Mouse (Mus musculus): Measurements from ENCODE around the gene Atl3. TPM values are rescaled to one million over a fixed set of nuclear protein-coding genes. Genes with fewer than 3 reads are reported as not detected.
"Not testable (repeated sequence)": the region's sequence is repeated elsewhere in the genome, so short reads cannot be mapped to it uniquely, and the experiment has no call there.

Atl3 gene
- total RNA-seq, 2 experiments from 2014 or later, result 38.6 to 43.5 TPM

DNA sequence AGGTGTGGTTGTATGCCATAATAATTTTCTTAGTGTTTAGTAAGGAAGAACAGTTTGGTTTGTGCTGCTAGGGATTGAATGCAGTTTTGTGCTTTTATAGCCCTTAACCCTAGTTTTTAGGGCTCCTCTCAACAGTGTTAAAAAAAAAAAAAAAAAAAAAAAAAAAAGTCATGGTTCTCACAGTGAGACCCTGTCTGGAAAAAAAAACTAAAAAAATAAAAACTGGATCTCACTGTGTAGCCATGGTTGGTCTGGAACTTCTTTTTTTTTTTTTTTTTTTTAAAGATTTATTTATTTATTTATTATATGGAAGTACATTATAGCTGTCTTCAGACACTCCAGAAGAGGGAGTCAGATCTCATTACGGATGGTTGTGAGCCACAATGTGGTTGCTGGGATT, 2.2 kb downstream of the Atl3 start:
- DNase-seq (ENCODE audit: low spot score in 2 of 2), result not testable (repeated sequence)

DNA sequence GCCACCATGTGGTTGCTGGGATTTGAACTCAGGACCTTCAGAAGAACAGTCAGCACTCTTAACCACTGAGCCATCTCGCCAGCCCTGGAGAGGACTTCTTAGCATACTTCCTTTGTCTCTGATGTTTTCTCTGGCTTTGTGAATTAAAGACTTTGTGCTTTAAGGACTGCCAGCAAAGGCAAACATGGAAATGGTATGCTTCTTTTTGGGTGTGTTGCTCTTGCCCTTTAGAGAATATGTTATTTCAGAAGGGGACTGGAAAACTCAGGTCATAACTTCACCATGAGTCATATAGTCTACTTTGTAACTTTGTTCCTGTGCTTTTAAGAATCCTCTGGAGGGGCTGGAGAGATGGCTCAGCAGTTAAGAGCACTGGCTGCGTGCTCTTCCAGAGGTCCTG, 5.0 kb downstream of the Atl3 start:
- no peak for DNase-seq (ENCODE audit: low spot score in 2 of 2)

DNA sequence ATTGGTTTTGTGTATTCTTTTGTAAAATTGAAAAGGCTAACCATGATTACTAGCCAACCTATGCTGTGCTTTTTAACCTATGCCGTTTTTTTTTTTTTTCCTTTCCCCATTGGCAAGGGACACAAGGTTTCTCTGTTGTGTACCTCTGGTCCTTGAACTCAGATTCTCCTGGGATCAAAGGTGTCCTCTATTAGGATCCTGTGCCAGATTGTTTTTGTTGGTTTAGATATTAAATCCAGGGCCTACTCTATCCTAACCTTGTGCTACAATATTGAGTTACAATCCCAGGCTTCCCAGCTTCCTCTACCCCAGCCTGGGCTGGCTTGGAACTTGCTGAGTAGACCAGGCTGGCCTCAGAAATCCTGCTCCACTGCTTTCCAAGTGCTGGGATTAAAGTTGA, 6.9 kb downstream of the Atl3 start:
- DNase-seq (ENCODE audit: low spot score in 2 of 2), result no peak

DNA sequence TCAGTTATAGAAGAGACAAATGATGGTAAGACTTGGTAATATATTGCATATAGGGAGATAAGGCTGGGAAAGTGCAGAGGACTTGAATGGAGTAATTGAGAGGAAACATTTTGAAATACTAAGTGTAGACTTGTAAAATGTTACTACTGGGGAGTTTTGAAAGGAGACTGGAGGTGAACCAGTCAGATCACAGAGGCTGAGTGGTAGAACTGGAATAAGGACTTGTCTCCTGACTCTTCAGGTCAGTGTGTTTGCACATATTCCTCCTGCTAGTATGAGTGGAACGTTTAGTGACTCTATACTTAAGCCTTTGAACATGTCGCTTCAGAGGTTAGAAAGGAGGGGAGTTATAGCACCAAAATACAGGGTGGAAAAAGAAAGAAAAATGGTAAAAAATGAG, 8.6 kb downstream of the Atl3 start:
- no peak for DNase-seq (ENCODE audit: low spot score in 2 of 2)

DNA sequence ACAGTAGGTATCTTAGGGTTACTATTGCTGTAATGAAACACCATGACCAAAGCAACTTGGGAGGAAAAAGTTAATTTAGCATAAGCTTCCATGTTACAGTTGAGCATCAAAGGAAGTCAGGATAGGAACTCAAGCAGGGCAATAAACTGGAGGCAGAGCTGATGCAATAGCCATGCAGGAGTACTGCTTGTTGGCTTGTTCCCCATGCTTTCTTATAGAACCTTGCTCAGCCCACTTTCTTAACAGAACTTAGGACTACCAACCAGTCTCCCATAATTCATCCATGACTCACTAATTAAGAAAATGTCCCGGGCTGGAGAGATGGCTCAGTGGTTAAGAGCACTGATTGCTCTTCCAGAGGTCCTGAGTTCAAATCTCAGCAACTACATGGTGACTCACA, 12.5 kb downstream of the Atl3 start:
- DNase-seq (ENCODE audit: low spot score in 2 of 2), result no peak

DNA sequence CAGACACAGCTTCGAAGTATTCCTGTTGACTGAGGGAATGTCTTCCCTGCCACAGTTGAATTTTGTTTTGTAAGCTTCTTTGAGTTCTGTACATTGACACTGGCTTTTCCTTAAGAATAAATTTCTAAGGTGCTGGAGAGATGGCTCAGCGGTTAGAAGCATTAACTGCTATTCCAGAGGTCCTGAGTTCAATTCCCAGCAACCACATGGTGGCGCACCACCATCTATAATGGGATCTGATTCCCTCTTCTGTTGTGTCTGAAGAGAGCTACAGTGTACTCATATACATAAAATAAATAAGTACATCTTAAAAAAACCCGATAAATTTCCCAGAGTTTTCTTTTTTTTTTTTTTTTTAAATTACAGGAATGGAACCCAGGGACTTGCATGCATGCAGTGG, 14.2 kb downstream of the Atl3 start:
- no peak for DNase-seq (ENCODE audit: low spot score in 2 of 2)

DNA sequence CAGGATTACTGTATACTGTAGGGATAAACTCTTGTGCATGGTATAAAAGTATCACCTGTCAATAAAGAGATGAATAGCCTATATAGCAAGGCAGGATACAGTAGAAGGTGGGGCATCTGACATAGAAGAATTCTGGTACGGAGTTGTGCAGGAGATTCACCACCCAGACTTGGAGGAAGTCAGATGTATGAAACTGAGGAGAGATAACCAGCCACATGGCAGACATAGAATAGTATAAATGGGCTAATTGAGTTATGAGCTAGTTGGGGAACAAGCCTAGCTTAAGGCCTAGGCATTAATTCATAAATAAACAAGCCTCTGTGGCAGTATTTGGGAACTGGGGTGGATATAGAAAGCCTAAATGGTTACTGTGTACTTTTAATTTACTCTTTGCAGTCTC, 22.6 kb downstream of the Atl3 start:
- no peak for DNase-seq (ENCODE audit: low spot score in 2 of 2)

DNA sequence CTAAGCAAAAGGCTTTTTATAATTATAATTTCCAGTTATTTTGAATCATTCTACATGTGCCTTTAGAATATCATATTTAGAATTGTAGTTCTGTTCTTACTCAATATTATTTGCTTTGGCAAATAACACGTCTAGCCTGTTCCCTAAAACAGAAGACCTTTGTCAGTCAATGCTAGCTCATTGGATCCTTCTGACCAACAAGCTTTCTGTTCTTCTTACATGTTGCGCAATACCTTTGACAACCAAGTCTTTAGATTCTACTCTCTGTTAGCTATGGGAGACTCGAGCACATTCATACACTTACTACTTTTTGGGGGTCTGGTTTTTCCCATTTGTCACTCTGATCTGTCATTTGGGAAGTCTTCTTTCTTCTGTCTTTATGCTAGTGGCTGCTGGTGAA, 27.8 kb downstream of the Atl3 start:
- no peak for DNase-seq (ENCODE audit: low spot score in 2 of 2)

DNA sequence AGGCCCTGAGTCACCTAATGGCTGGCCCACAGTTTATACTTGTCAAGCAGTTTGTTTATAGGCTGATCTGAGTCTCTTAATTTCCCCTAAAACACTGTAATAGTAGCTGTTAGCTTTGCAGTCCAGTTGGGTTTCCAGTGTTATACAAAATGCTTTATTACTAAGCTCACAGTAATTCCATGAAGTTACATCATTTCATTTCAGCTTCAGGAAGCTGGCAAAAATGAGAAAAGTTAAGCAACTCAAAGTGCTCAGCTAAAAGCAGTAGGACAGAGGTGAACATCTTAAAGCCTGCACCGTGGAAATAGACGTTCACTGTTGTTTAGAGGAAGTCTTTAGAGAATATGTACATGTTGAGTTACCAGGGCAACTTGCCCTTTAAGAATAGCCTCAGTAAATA, 29.0 kb downstream of the Atl3 start:
- no peak for DNase-seq (ENCODE audit: low spot score in 2 of 2)

DNA sequence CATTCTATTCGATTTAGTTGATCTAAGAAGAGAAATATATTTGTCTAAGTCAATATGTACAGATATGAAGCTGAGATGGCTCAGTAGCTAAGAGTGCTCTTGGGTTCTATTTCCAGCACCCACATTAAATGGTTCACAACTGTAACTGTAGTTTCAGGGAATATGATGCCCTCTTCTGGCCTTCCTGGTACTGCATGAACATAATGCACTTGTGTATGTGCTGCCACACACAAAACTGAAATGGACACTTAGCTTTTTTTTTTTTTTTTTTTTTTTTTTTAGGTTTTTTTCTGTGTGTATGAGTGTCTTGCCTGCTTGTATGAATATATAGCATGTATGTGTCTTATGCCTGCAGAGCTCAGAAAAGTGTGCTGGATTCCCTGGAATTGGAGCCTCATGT, 29.5 kb downstream of the Atl3 start:
- no peak for DNase-seq (ENCODE audit: low spot score in 2 of 2)

DNA sequence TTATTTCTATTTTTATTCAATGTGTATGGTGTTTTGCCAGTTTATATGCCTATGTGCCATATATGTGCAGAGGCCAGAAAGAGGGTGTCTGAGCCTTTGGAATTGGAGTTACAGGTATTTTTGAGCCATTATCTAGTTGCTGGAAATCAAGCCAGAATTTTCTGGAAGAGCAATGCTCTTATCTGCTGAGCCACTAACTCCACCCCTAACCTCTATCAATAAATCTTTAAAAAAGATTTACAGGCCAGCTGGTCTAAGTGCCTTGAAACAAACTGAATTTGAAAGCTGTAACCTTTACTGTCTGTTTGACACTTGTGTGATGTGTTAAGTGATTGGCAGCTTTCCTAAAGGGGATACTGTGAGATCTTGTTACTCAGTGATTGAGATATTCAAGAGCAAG, 29.9 kb downstream of the Atl3 start:
- no peak for DNase-seq (ENCODE audit: low spot score in 2 of 2)

DNA sequence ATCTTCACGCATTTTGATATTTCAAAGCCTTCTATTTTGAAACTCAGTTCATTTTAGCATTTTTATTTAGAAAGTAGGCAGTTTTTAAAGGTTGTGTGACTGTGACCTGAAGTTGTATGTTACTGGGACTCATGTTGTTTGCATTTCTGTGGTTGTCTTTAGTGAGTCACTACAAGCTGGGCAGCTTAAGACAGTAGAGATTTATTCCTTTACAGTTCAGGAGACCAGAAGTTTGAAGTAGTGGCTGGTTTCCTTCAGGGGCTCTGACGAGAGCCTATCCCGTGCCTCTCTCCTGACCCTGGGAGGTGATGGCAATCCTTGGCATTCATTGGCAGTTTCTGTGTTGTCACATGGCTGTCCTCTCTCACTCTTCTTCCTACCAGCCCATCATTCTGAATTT, 31.0 kb downstream of the Atl3 start:
- no peak for DNase-seq (ENCODE audit: low spot score in 2 of 2)

DNA sequence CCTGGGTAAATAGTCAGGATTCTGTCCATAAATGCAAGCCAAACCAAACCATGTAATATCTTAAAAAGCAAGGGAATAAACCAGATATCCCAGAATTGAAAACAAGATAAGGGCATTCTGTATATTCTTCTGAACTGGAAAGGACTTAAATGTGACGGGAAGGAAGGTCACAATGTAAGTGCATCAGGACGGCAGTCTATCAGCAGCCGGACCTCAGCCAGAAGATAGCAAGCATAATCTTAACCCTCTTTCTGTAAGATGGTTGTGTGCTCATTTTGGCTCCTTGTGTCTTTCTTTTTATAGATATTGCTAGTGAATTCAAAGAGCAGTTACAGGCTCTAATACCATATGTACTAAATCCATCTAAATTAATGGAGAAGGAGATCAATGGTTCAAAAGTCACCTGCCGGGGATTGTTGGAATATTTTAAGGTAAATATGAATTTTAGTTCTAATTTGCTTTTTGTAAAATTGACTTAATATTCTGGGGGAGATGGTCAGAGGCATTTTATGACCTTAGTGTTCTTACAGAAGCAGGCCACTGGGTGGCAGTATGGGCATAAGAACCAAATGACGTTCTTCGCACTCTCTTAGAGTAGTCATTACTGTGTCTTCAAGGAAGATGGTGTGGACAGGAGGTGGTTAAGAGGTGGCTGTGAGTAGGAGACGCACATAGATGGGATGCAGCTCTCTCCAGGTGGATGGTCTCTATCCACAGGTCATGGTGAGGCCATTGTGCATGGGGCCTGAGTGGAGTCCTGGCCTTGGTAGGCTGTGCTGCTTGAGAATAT, 35.0 kb downstream of the Atl3 start:
- DNase-seq (ENCODE audit: low spot score in 2 of 2), result peak; percentile 28 to 56

DNA sequence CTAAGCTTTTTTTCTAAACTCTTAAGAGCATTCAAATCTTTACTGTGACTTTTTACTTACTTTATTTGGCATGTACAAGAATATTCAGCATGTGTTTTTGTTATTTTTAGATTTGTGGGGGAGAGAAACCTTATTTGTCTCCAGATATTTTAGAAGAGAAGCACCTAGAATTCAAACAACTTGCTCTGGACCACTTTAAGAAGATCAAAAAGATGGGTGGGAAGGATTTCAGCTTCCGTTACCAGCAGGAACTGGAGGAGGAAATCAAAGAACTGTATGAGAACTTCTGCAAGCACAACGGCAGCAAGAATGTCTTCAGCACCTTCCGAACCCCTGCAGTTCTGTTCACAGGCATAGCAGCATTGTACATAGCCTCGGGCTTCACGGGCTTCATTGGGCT, 38.1 kb downstream of the Atl3 start:
- DNase-seq (ENCODE audit: low spot score in 2 of 2), result no peak

DNA sequence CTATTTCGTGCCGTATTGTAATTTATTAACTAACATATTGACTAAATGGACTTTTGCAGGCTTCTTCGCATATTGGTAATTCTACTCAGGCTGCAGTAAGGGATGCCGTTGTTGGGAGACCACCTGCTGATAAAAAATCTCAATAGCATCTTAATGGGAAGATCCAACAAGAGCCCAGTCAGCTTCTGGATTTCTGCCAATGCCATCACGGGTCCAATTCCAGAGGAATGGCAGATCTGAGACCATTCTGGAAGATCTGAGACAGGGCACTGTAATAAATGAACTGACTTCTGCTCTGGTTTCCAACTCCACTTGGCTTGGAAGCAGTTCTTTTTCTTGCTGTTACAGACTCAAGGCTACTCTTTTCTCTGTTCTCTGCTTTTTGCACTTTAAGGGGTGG, 40.1 kb downstream of the Atl3 start:
- no peak for DNase-seq (ENCODE audit: low spot score in 2 of 2)

DNA sequence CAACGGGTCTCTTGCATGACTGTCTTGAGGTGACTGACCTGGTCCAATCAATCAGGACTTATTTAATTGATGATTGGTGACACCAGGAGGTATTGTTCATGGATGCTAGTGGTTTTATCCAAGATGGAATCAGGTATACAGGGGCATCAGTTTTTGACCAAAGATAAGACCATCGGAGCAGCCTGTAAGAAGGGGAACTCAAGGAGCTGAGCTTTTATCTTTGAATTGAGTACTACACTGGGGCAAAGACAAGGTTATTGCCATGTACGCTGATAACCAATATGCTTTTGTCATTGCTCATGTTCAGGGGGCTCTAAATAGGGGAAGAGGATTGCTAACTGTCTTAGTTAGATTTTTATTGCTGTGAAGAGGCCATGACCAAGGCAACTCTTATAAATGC, 55.1 kb downstream of the Atl3 start:
- DNase-seq (ENCODE audit: low spot score in 2 of 2), result no peak

DNA sequence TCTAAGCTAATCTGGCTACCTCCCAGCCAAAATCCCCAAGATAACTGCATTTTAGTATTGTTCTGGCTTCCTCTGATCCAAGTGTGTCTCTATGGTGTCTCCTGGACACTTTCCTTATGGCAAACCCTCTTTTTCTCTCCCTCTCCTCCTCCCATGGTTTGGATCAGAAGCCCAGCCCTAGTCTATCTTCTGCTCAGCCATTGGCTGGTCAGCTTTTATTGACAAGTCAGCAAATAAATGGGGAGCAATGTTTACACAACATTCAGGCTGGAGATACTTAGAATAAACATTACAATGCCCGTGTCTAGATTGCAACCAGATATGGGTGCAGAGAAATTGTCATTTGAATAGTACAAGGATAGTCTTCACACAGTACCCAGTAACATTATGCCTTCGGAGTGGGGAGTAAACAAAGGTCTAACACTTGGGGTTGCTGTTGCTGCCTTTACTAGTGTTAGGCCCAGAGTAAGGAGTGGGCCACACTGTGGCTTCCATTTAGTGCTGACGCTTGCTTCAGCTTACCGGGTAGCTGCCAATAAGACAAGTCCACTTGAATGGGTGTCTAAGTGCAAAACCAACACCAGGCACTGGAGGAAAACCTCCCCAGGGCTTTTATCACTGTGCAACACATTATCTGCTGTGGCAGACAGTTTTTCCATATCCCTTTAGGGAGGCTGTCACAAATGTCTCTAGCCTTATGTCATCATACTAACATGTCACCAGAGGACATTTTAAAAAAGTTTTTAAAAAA, 57.9 kb downstream of the Atl3 start:
- no peak for DNase-seq (ENCODE audit: low spot score in 2 of 2)

DNA sequence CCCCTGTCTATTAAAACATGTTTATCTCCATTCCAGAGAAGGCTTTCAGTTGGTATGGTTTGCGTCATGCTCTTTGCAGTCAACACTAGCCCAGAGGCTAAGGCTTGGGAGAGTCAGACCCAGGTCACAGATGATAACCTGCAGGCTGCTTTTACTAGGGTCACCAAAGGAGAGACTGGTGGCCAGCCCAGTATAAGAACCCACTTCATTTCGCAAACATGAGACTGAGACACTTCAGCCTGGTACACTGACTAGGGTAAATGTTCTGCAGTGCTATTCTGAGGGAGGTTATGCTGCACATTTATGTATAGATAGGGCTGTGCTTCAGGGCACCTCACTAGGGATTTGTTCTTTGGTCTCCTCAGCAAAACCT, 58.4 kb downstream of the Atl3 start:
- no peak for DNase-seq (ENCODE audit: low spot score in 2 of 2)

DNA sequence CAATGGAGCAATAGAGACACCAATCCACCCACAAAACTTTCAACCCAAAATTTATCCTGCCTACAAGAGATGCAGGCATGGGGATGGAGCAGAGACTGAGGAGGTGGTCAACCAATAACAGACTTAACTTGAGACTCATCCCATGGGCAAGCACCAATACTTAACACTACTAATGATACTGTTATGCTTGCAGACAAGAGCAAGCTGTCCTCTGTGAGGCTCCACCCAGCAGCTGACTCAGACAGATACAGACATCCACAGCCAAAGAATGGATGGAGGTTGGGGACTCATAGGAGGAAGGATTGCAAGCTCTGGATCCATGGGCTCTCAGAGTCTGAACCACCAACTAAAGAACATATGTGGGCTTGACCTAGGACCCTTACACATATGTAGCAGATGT, 59.6 kb downstream of the Atl3 start:
- no peak for DNase-seq (ENCODE audit: low spot score in 2 of 2)

DNA sequence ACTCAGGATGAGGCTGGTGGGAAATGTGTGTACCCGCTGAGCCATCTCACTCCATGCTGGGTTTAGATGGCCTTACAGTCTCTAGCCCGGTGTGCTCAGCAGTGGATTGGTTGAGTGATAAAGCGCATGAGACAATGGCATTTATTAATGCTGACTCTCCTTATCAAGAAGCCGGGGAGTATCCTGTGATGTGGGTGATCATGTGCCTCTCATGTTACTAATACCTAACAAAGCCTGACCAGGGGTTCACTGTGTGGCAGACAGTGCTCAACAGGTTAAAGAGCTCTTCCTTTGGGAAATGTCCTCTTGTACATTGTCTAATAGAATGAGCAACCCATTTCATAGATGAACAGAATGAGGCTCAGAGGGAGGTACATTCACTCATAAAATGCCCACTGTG, 61.0 kb downstream of the Atl3 start:
- no peak for DNase-seq (ENCODE audit: low spot score in 2 of 2)

DNA sequence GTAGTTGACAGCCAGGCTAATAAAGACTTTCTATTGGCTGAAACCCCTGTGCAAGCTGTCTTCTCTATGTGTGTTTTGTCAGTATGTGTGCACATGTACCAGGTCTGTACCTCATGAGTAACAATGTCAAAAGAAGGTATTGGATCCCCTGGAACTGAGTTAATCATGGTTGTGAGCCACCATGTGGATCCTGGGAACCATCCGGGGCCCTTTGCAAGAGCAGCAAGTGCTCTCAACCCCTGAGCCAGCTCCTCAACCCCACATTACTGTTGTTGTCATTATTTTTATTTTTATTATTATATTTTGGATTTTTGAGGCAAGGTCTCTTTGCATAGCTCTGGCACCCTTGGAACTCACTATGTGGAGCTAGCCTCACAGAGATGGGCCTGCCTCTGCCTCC, 62.8 kb downstream of the Atl3 start:
- DNase-seq (ENCODE audit: low spot score in 2 of 2), result no peak

DNA sequence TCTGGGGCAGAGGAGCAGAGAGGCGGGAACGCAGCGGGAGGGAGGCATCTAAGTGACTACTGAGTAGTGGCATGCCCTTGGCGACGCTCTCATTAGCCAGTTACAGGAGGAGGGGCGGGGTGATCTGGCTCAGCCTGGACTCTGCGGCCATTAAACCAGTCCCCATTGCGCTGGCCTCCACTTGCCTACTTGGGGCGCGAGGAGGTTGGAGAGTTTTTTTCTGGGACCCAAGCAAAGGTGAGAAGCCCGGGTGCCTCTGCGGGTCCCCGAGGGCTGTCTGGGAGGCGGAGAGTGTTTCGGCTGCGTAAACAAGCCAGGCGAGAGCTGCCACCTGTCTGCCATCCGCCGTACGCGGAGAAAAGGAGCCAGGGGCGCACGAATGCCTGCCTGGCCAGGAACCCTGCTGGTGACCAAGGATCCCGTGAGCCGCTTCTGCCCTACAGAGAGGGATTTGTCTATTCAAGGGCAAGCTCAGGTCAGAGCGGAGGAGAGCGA, 63.5 kb downstream of the Atl3 start, which contains the start of gene Pla2g16:
Pla2g16 (plus strand) TSS at position 132 of the 495 bp plus-strand sequence.
- peak; percentile 31 to 62 for DNase-seq (ENCODE audit: low spot score in 2 of 2)

DNA sequence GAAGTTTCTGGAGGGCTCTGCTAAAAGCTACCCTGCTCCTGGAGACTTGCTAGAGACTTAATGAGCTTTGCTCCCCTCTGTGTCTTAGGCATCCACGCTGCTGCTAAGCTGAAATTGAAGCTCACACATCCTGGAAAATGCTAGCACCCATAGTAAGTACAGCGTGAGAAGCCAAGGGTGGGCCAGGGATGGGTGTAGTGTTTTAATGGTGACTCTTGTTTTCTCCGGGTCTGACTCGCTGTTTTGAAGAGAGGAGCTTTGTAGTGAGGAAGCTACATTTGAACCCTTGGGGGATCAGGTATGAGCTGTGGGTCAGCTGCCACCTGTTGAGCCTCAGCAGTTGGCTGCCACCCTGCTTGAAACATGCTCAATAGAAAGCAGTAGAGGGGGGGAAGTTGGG, 64.0 kb downstream of the Atl3 start:
- no peak for DNase-seq (ENCODE audit: low spot score in 2 of 2)

Measured in gastrocnemius, postnatal 4 days (tissue).